Mouse (Mus musculus) CH12.LX (cell line): ENCODE data around the gene Hspb9. TPM values are rescaled to one million over a fixed set of nuclear protein-coding genes. Genes with fewer than 3 reads are reported as not detected.

Source experiments
- DNase-seq: peaks from one replicate; pipeline ENCODE4 v3.0.0-alpha.2; 2013; ENCODE audit errors: extremely low read depth
- H3K27ac ChIP-seq: 2 replicates; pipeline ENCODE4 v1.5.1; 2012; ENCODE audit warnings: low read depth, mild to moderate bottlenecking, control low read depth, moderate library complexity; ENCODE audit not compliant: insufficient read depth
- H3K27me3 ChIP-seq: replicated peaks from 2 replicates; pipeline ENCODE3; 2012; ENCODE audit warnings: inconsistent platforms
- H3K36me3 ChIP-seq, 2 experiments: replicated peaks in 1 of 2; 2 replicates each; pipeline versions ENCODE3 to v1.6.1; 2012; ENCODE audit warnings: inconsistent platforms in 1 of 2, low read length in 1 of 2, mild to moderate bottlenecking in 1 of 2, mixed read lengths in 1 of 2, moderate library complexity in 1 of 2; ENCODE audit not compliant: control insufficient read depth in 1 of 2, insufficient read depth in 1 of 2
- H3K4me1 ChIP-seq, 2 experiments: 2 replicates each; pipeline ENCODE4 v1.6.1; 2012; ENCODE audit warnings: inconsistent platforms in 1 of 2, moderate library complexity in 1 of 2; ENCODE audit not compliant: insufficient read depth in 2 of 2, control insufficient read depth in 1 of 2
- H3K4me2 ChIP-seq: 2 replicates; pipeline ENCODE4 v1.6.1; 2012; ENCODE audit warnings: low read depth, mild to moderate bottlenecking, control low read depth; ENCODE audit not compliant: poor library complexity, insufficient read depth, severe bottlenecking
- H3K4me3 ChIP-seq, 3 experiments: fragments of 150-350 bp in 1 of 3; sonication (generic) in 1 of 3; replicated peaks in 1 of 3; 2 replicates each; pipeline versions ENCODE3 to v1.5.1; 2011 to 2012; ENCODE audit warnings: low read depth in 2 of 3, low read length in 2 of 3, mild to moderate bottlenecking in 2 of 3, moderate library complexity in 2 of 3, control low read depth in 1 of 3, improper control_type of control experiment in 1 of 3, inconsistent platforms in 1 of 3, mixed read lengths in 1 of 3; ENCODE audit not compliant: poor library complexity in 1 of 3
- H3K79me2 ChIP-seq: replicated peaks from 2 replicates; pipeline ENCODE4 v1.6.1; 2012; ENCODE audit warnings: mild to moderate bottlenecking, moderate library complexity; ENCODE audit not compliant: control insufficient read depth, poor library complexity, insufficient read depth, severe bottlenecking; ENCODE audit errors: extremely low read depth
- H3K9ac ChIP-seq: 2 replicates; pipeline ENCODE4 v1.6.1; 2012; ENCODE audit warnings: low read depth, mild to moderate bottlenecking, control low read depth, moderate library complexity; ENCODE audit not compliant: insufficient read depth
- H3K9me3 ChIP-seq: replicated peaks from 2 replicates; pipeline ENCODE3; 2012; ENCODE audit warnings: low read length, inconsistent platforms, mixed read lengths
- CHD1 ChIP-seq: IDR thresholded peaks from 2 replicates; pipeline ENCODE4 v1.6.1; 2012; ENCODE audit warnings: low read depth, low read length, improper control_type of control experiment, inconsistent platforms
- CHD2 ChIP-seq: IDR thresholded peaks from 2 replicates; pipeline ENCODE4 v1.6.1; 2011; ENCODE audit warnings: low read length, improper control_type of control experiment
- CTCF ChIP-seq, 2 experiments: IDR thresholded peaks in 1 of 2; conservative IDR thresholded peaks in 1 of 2; 2 replicates each; pipeline ENCODE4 v1.5.1; 2011 to 2012; ENCODE audit warnings: low read depth in 2 of 2, low read length in 2 of 2, improper control_type of control experiment in 1 of 2, inconsistent platforms in 1 of 2, mild to moderate bottlenecking in 1 of 2, moderate library complexity in 1 of 2
- ELF1 ChIP-seq: IDR thresholded peaks from 2 replicates; pipeline ENCODE4 v1.6.1; 2014; ENCODE audit warnings: low read depth, mild to moderate bottlenecking, inconsistent platforms, low read length, improper control_type of control experiment
- EP300 ChIP-seq: IDR thresholded peaks from 2 replicates; pipeline ENCODE4 v1.6.1; 2011; ENCODE audit warnings: low read length, improper control_type of control experiment
- GABPA ChIP-seq: IDR thresholded peaks from 2 replicates; pipeline ENCODE4 v1.6.1; 2012; ENCODE audit warnings: low read depth, low read length, improper control_type of control experiment, inconsistent platforms; ENCODE audit not compliant: insufficient replicate concordance
- JUN ChIP-seq: IDR thresholded peaks from 2 replicates; pipeline ENCODE4 v1.6.1; 2011; ENCODE audit warnings: low read depth, mild to moderate bottlenecking, low read length, improper control_type of control experiment, moderate library complexity; ENCODE audit not compliant: insufficient read depth
- JUND ChIP-seq: conservative IDR thresholded peaks from 2 replicates; pipeline ENCODE4 v1.6.1; 2011; ENCODE audit warnings: low read depth, low read length, improper control_type of control experiment
- MAFK ChIP-seq: IDR thresholded peaks from 2 replicates; pipeline ENCODE4 v1.6.1; 2011; ENCODE audit warnings: low read length, improper control_type of control experiment; ENCODE audit not compliant: insufficient replicate concordance
- MAX ChIP-seq: IDR thresholded peaks from 2 replicates; pipeline ENCODE4 v1.6.1; 2011; ENCODE audit warnings: low read length, improper control_type of control experiment
- MEF2A ChIP-seq: IDR thresholded peaks from 2 replicates; pipeline ENCODE4 v1.6.1; 2014; ENCODE audit warnings: low read depth, mild to moderate bottlenecking, inconsistent platforms, low read length, improper control_type of control experiment, borderline replicate concordance
- MXI1 ChIP-seq: IDR thresholded peaks from 2 replicates; pipeline ENCODE4 v1.6.1; 2011; ENCODE audit warnings: mild to moderate bottlenecking, low read depth, low read length, improper control_type of control experiment
- MYC ChIP-seq: IDR thresholded peaks from 2 replicates; pipeline ENCODE4 v1.6.1; 2011; ENCODE audit warnings: low read depth, mild to moderate bottlenecking, improper control_type of control experiment, low read length
- PAX5 ChIP-seq: IDR thresholded peaks from 2 replicates; pipeline ENCODE4 v1.6.1; 2012; ENCODE audit warnings: low read length, inconsistent platforms, mixed read lengths
- RAD21 ChIP-seq: IDR thresholded peaks from 2 replicates; pipeline ENCODE4 v1.6.1; 2011; ENCODE audit warnings: low read depth, mild to moderate bottlenecking, low read length, improper control_type of control experiment, moderate library complexity
- SIN3A ChIP-seq: IDR thresholded peaks from 2 replicates; pipeline ENCODE4 v1.6.1; 2012; ENCODE audit warnings: low read length, improper control_type of control experiment, inconsistent platforms
- TCF12 ChIP-seq: IDR thresholded peaks from 2 replicates; pipeline ENCODE4 v1.6.1; 2014; ENCODE audit warnings: low read depth, mild to moderate bottlenecking, inconsistent platforms, low read length, improper control_type of control experiment
- UBTF ChIP-seq: IDR thresholded peaks from 2 replicates; pipeline ENCODE4 v1.6.1; 2012; ENCODE audit warnings: low read depth, mild to moderate bottlenecking, inconsistent platforms, low read length, improper control_type of control experiment, moderate library complexity
- USF1 ChIP-seq: IDR thresholded peaks from 2 replicates; pipeline ENCODE4 v1.6.1; 2014; ENCODE audit warnings: low read depth, mild to moderate bottlenecking, inconsistent platforms, low read length, improper control_type of control experiment
- USF2 ChIP-seq: conservative IDR thresholded peaks from 2 replicates; pipeline ENCODE4 v1.6.1; 2011; ENCODE audit warnings: low read depth, low read length, improper control_type of control experiment
- ZC3H11A ChIP-seq: IDR thresholded peaks from 2 replicates; pipeline ENCODE4 v1.6.1; 2012; ENCODE audit warnings: low read depth, mild to moderate bottlenecking, inconsistent platforms, low read length, improper control_type of control experiment
- ZKSCAN1 ChIP-seq: IDR thresholded peaks from 2 replicates; pipeline ENCODE4 v1.6.1; 2012; ENCODE audit warnings: low read depth, inconsistent platforms, low read length, improper control_type of control experiment, borderline replicate concordance
- ZMIZ1 ChIP-seq: IDR thresholded peaks from 2 replicates; pipeline ENCODE4 v1.6.1; 2012; ENCODE audit warnings: low read depth, mild to moderate bottlenecking, inconsistent platforms, low read length, improper control_type of control experiment
- dilution Hi-C: fragments of 300-500 bp; cut with MboI; formaldehyde crosslinking; loops from 2 replicates; pipeline ENCODE4 v1.14.3; 2020; ENCODE audit warnings: low sequenced_read_pairs; ENCODE audit not compliant: extremely low pct_unique_long_range_greater_than_20kb, extremely low pct_ligation_motif_present
- in situ Hi-C: fragments of 300-500 bp; cut with MboI; formaldehyde crosslinking; loops from 3 replicates; pipeline ENCODE4 v1.14.3; 2019; ENCODE audit warnings: low sequenced_read_pairs, low pct_ligation_motif_present, low pct_unique_long_range_greater_than_20kb, mixed read lengths
- polyA plus RNA-seq: library from polyadenylated mRNA; unstranded; fragments of >175 nt; gene quantifications from 2 replicates; pipeline ENCODE4 v1.2.1, GENCODE M21; 2012; ENCODE audit warnings: low read depth; ENCODE audit not compliant: insufficient read length
- total RNA-seq, 2 experiments: library from RNA; depleted of rRNA; stranded (reverse); fragments of 300-350 nt in 1 of 2; fragments of >200 nt in 1 of 2; gene quantifications; 2 replicates each; pipeline ENCODE4 v1.2.3; 2012 to 2014

Gene Hspb9
- total and polyA plus RNA-seq, 3 experiments = 0.54 TPM; not detected in 2

- dilution Hi-C loops = no loop called here
- H3K4me1 ChIP-seq = no peaks in the 10 kb centered on the region
- H3K79me2 ChIP-seq = no peaks in the 10 kb centered on the region
- in situ Hi-C loops = no loop called here
- TF ChIP-seq JUN (no peak), RAD21 (no peak), CHD1 (no peak), USF2 (no peak), ZKSCAN1 (no peak), UBTF (no peak), ZMIZ1 (no peak), MEF2A (no peak), USF1 (no peak), TCF12 (no peak), CTCF (conservative IDR thresholded peaks at IDR 0.05 in 1 of 2, IDR thresholded peaks at IDR 0.05 in 1 of 2; ENCODE audit: low read depth in 2 of 2, low read length in 2 of 2) (no peak), PAX5 (no peak), MAFK (no peak), MXI1 (no peak), ELF1 (no peak), ZC3H11A (no peak), MYC (no peak)
- TF ChIP-seq, all 38 proteins: peak for 0
- Histone ChIP-seq H3K27me3 (peaks cover 21% of the 10 kb centered on the region), H3K4me2 (no peak overlapping the region), H3K27ac (no peak overlapping the region), H3K4me3 (no peak overlapping the region), H3K9ac (no peak overlapping the region), H3K36me3 (no peaks in the 10 kb centered on the region), H3K9me3 (peaks cover 5% of the 10 kb centered on the region)
- DNase-seq = no peak
These were observed 41.7 kb upstream of the Hspb9 start for GRCm38 (mm10) chr11:100671956-100672355.

- H3K27me3 ChIP-seq = peaks cover 21% of the 10 kb centered on the region
- DNase-seq = no peak
- H3K4me3 ChIP-seq = no peak overlapping the region
These were observed 40.5 kb upstream of the Hspb9 start for GRCm38 (mm10) chr11:100673169-100673568.

More at GRCm38 (mm10) chr11:100673169-100673568, 40.5 kb upstream of the Hspb9 start:
- dilution Hi-C loops (no loop called here), in situ Hi-C loops (no loop called here)
- Histone ChIP-seq H3K9ac (no peak overlapping the region), H3K4me2 (no peak overlapping the region), H3K27ac (no peak overlapping the region), H3K4me1 (peaks cover 4 to 8% of the 10 kb centered on the region in 2 experiments; a peak in 3 of 4 replicates), H3K9me3 (peaks cover 5% of the 10 kb centered on the region), H3K79me2 (no peaks in the 10 kb centered on the region), H3K36me3 (no peaks in the 10 kb centered on the region)
- TF ChIP-seq MXI1 (no peak), USF1 (no peak), MEF2A (no peak), CTCF (conservative IDR thresholded peaks at IDR 0.05 in 1 of 2, IDR thresholded peaks at IDR 0.05 in 1 of 2; ENCODE audit: low read depth in 2 of 2, low read length in 2 of 2) (no peak), GABPA (no peak), MAX (no peak), JUND (no peak), CHD2 (no peak), ZKSCAN1 (no peak), SIN3A (no peak), UBTF (no peak), EP300 (no peak), RAD21 (no peak), ZMIZ1 (no peak)
